Mouse (Mus musculus) CH12.LX (cell line): Measurements from ENCODE around the gene Zfp750.

ENCODE experiments used
- BHLHE40 ChIP-seq: IDR thresholded peaks from 2 replicates; pipeline ENCODE4 v1.6.1; 2011; ENCODE audit warnings: mild to moderate bottlenecking, low read depth, low read length, improper control_type of control experiment
- CHD2 ChIP-seq: IDR thresholded peaks from 2 replicates; pipeline ENCODE4 v1.6.1; 2011; ENCODE audit warnings: low read length, improper control_type of control experiment
- CTCF ChIP-seq, 2 experiments: IDR thresholded peaks in 1 of 2; conservative IDR thresholded peaks in 1 of 2; 2 replicates each; pipeline ENCODE4 v1.5.1; 2011 to 2012; ENCODE audit warnings: low read depth in 2 of 2, low read length in 2 of 2, improper control_type of control experiment in 1 of 2, inconsistent platforms in 1 of 2, mild to moderate bottlenecking in 1 of 2, moderate library complexity in 1 of 2
- EP300 ChIP-seq: IDR thresholded peaks from 2 replicates; pipeline ENCODE4 v1.6.1; 2011; ENCODE audit warnings: low read length, improper control_type of control experiment
- ETS1 ChIP-seq: conservative IDR thresholded peaks from 2 replicates; pipeline ENCODE4 v1.6.1; 2012; ENCODE audit warnings: low read depth, mild to moderate bottlenecking, inconsistent platforms, low read length, improper control_type of control experiment, moderate library complexity
- JUN ChIP-seq: IDR thresholded peaks from 2 replicates; pipeline ENCODE4 v1.6.1; 2011; ENCODE audit warnings: low read depth, mild to moderate bottlenecking, low read length, improper control_type of control experiment, moderate library complexity; ENCODE audit not compliant: insufficient read depth
- JUND ChIP-seq: conservative IDR thresholded peaks from 2 replicates; pipeline ENCODE4 v1.6.1; 2011; ENCODE audit warnings: low read depth, low read length, improper control_type of control experiment
- NELFE ChIP-seq: IDR thresholded peaks from 2 replicates; pipeline ENCODE4 v1.6.1; 2011; ENCODE audit warnings: low read depth, low read length, improper control_type of control experiment
- POLR2A ChIP-seq: IDR thresholded peaks from 2 replicates; pipeline ENCODE4 v1.6.1; 2011; ENCODE audit warnings: low read depth, mild to moderate bottlenecking, improper control_type of control experiment, low read length
- POLR2AphosphoS2 ChIP-seq: IDR thresholded peaks from 2 replicates; pipeline ENCODE4 v1.6.1; 2011; ENCODE audit warnings: low read depth, low read length, improper control_type of control experiment

GRCm38 (mm10) chr11:121519131-121519530 lies at the start of gene Zfp750:
- TF ChIP-seq EP300 (no peak), BHLHE40 (no peak), NELFE (no peak), POLR2AphosphoS2 (no peak), CHD2 (no peak), CTCF (conservative IDR thresholded peaks at IDR 0.05 in 1 of 2, IDR thresholded peaks at IDR 0.05 in 1 of 2; ENCODE audit: low read depth in 2 of 2, low read length in 2 of 2) (no peak), ETS1 (no peak), JUND (no peak), JUN (no peak), POLR2A (no peak)
